Mouse (Mus musculus) right cerebral cortex, postnatal 36 days (tissue): ENCODE results near the gene Brms1l.
"Not testable (repeated sequence)": the region's sequence is repeated elsewhere in the genome, so short reads cannot be mapped to it uniquely, and the experiment has no call there.

Source experiments
- DNase-seq, 2 experiments: peaks; one replicate each; pipeline ENCODE4 v3.0.0; 2022; ENCODE audit warnings: low spot score in 2 of 2, mixed read lengths in 1 of 2

The Brms1l gene

DNA sequence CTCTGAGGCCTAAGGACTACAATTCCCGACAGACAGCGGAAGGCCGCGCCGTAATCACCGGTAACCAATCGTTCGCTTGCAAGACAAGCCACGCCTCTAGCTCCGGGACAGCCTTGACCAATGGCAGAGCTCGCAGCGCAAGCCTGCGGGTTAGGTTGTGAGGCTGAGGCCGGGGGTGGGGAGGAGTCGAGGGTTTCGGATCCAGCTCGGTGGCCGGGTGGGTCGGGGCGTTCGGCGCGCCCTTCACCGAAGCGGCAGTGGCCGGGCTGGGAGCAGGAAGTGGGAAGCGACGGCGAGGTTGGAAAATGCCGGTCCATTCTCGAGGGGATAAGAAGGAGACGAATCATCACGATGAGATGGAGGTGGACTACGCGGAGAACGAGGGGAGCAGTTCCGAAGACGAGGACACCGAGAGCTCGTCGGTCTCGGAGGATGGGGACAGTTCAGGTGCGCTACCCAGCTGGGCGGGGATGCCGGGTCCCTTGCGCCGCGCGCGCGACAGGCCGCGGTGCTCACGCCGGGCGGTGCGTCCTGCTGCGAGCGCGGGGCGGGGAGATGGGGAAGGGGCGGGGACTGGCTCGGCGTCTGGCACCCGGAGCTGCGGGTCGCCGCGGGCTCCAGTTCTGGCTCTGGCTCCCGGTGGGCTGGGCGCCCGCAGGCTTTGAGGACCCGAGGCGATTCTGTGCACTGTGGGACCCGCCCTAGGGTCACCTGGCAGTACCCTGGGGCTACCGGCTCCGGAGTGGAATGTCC, at the start of gene Brms1l:
TSS of gene Brms1l (plus strand) at position 126 of the 753 bp plus-strand sequence.
- DNase-seq: peak; percentile 97

DNA sequence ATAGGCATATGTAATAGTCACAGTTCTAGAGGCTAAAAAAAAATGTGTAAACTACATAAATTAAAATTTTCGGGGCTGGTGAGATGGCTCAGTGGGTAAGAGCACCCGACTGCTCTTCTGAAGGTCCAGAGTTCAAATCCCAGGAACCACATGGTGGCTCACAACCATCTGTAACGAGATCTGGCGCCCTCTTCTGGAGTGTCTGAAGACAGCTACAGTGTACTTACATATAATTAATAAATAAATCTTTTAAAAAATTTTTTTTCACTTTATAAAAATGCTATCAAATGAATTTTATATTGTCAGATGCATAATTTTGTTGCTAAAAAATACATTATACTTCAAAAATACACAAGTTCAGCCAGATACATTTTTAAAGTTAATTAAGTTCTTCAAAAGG, 41.6 kb upstream of the Brms1l start:
- not testable (repeated sequence) for DNase-seq

DNA sequence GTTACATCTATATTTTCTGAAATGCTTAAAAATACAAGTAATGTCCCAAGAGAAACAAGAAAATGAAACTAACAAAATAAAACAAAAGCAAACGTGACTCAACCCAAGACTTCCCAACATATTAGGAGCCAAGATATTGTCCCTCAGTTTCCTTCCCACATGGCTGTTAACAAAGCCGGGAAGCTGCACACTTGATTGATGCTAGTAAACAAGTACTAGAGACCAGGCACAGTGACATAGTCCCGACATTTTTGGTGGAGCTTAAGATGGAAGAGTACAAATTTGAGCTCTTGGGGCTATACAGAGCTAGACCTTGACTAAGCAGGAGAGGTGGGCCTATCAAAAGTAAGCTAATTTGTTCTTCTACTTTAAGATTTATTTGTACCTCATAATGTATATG, 39.0 kb upstream of the Brms1l start:
- DNase-seq: no peak

- no peak for DNase-seq
Measured at GRCm38 (mm10) chr12:55798745-55799144, 37.4 kb upstream of the Brms1l start.

- no peak for DNase-seq
Measured at GRCm38 (mm10) chr12:55800144-55800543, 36.0 kb upstream of the Brms1l start.

DNA sequence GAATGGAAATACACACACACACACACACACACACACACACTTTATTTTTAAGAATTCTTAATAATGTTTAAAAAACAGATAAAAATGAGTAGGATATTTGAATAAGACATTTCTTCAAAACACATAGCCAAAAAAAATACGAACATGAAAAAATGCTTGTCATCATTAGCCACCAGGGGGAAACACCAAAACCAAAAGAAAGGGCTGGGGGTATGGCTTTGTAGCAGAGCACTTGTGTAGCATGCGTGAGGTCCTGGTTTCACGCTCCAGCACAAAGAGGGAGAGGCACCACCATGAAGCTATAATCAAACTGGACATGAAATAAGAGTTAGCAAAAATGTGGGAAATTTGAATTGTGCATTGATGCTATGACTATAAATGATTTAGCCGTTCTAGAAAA, 35.0 kb upstream of the Brms1l start:
- no peak for DNase-seq

- DNase-seq: no peak
Measured at GRCm38 (mm10) chr12:55805035-55805434, 31.1 kb upstream of the Brms1l start.

DNA sequence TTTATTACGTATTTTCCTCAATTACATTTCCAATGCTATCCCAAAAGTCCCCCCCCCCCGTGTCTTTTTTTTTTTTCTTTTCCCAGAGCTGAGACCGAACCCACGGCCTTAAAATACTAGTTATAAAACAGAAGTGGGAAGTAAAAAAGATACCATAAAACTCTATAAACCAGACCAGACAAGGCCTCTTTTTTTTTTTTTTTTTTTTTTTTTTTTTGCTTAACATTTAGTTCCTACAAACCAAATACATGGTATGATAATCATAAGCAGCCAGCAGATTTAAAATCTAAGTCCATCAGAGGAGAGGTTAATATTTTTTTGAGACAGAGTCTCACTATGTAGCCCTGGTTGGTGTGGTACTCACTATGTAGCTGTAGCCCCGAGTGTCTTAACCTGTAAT, 19.6 kb upstream of the Brms1l start:
- no peak for DNase-seq

DNA sequence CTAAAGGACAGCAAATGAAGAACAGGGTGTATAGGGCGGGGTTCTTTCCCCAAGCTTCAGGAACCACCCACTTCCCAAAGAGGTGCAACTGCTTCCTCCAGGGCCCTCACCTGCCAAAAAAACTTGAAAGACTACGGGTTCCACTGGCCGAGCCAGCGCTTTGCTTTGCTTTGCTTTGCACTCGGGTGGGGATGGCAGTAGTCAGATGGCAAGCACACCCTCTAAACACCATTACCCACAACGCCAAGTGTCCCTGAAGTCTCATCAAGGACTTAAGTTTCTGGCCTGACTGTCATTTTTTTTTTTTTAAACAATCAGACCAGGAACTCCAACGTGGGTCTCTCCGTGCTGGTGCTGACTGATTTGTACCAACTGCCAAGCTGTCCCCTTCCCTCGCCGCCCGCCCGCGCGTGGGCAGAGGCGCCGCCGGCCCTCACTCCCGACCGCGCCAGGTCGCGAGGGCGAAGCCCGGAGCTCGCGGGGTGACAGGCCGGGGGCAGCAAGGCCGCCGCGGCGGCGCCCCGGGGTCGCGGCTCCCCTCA, 15.9 kb upstream of the Brms1l start:
- DNase-seq: peak in 1 of 2 experiments; percentile 28

DNA sequence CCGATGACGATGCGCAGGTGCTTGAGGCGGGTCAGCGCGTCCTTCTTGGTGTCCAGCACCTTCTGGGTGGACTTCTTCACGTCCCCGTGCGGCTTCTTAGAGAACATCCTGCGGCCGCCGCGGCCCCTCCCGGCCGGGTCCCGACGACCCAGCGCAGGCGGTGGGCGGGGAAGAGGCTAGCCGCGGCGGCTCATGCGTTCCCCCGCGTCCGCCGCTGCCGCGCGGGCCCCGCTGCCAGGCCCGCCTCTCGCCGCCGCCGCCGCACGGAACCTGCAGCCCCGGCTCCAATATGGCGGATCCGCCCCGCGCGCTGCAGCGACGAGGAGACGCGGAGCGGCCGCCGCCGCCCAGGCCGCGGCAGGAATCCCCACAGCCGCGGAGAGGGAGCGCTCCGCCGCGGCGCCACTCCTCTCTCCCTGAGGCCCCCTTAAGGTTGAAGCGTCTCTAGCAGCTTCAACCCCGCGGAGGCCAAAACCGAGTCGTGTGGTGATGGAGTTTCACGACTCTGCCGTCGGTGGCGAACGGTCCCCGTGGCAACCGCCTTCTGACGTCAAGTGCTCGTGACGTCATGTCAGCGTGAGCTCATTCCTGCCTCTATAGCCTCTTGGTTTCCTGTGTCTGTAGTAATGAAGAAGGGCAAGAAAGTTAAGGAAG, 15.3 kb upstream of the Brms1l start, which contains the start of gene Ralgapa1:
TSS of gene Ralgapa1 (minus strand) at position 507 of the 654 bp plus-strand sequence.
- peak; percentile 82 to 86 for DNase-seq

GRCm38 (mm10) chr12:55824027-55824426, 12.1 kb upstream of the Brms1l start:
- DNase-seq: no peak

GRCm38 (mm10) chr12:55825537-55825936, 10.6 kb upstream of the Brms1l start:
- no peak for DNase-seq

- DNase-seq: peak; percentile 57 to 65
Measured at GRCm38 (mm10) chr12:55831101-55831500, 5.0 kb upstream of the Brms1l start.

DNA sequence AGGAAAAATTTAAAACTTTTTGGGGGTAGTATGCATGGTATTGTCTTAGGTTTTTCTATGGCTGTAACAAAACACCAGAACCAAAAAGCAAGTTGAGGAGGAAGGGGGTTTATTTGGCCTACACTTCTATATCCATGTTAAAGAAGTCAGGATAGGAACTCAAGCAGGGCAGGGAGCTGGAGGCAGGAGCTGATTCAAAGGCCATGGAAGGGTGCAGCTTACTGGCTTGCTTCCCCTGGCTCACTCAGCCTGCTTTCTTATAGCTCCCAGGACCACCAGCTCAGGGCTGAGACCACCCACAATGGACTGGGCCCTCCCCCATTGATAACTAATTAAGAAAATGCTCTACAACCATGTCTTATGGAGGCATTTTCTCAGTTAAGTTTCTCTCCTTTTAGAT, 3.2 kb upstream of the Brms1l start:
- DNase-seq: no peak

DNA sequence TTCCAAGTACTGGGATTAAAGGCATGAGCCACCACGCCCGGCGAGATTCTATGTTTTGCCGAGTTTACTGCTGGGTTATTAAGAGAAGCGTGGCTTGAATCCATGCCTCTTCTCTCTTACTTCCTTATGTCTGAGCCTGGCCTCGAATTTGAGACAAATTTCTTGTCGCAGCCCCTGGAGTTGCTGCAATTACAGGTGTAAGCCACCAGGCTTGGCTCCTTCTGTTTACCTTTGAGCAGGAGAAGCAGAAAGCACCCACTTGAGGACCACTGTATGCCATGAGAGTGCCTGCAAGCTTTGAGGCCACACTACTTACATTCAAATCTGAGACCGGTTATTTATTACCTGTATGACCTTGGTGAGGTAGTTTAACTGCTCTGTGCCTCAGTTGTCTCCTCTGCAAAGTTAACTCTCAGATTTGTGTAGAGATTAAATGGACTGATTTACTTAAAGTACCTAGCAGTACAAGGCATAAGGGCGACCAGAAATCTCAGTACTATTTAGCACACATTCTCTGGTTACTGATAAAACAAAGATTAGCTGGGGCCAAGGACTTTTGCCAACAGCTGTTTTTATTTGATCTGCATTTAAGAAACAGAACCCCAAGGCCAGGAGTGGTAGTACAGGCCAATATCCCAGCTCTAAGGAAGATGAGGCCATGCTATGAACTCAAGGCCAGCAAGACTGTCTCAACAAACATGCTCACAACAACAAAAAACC, 2.1 kb upstream of the Brms1l start:
- DNase-seq: no peak

- DNase-seq: no peak
Measured at GRCm38 (mm10) chr12:55834891-55835290, 1.2 kb upstream of the Brms1l start.

DNA sequence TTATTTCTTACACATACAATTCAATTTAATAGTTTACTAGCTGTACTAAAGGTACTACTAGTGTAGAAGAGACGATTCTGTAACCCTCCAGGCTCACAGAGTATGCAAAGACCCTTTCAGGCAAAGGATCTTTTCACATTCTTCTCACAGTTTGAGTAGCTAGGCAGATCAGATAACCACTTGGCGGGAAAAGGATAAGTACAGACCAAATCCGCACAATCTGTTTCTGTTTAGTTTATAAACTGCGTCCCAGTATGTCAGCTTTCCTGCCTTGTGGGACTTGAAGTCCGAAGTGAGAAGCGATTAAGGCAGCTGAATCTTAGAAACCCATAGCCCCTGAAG, 296 bp upstream of the Brms1l start:
- DNase-seq: no peak

GRCm38 (mm10) chr12:55837495-55837894, 1.4 kb downstream of the Brms1l start:
- no peak for DNase-seq

- DNase-seq: no peak
Measured at GRCm38 (mm10) chr12:55846741-55847140, 10.6 kb downstream of the Brms1l start.

DNA sequence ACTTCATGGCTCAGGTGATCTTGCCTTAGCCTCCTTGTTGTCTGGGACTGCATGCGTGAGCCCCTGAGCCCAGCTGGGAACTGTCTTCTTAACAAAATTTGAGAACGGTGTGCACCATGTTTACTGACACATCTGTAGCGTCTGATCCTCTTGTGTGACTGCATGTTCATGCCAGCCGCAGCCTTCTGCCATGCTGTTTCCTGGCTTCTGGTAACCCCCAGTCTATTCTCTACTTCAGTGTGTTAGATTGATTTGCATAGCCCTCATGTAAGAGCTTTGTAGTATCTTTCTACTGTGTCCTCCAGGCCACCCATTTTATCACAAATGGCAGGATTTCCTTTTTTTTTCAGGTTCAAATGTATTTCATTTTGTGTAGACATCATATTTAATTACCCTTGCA, 11.7 kb downstream of the Brms1l start:
- no peak for DNase-seq

DNA sequence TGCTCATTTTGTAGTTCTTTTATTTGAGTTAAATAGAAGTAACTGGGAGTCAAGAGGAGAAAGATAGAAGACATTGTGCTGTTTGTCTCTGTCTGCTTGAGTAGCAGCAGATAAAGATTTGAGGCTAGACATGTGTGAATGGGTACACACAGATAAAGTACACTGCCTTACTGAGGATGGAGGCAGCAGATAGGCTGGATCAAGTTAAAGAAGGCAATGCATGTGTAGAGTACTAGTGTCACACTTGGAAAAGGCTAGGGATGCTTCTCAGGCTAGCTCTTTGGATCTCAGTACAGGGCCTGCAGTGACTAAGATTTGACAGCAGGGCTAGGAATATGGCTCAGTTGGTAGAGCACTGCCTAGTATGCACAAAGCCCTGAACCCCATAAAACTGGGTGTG, 14.5 kb downstream of the Brms1l start:
- no peak for DNase-seq
